Mouse (Mus musculus): ENCODE data around the gene Rsbn1.

Rsbn1 gene

GRCm38 (mm10) chr3:103948666-103949065 lies 34.7 kb downstream of the Rsbn1 start:
- no peak for DNase-seq (ENCODE audit: low read depth, low spot score)

- no peak for DNase-seq (ENCODE audit: low read depth, low spot score)
Measured at GRCm38 (mm10) chr3:103960622-103961021, 46.7 kb downstream of the Rsbn1 start.

DNA sequence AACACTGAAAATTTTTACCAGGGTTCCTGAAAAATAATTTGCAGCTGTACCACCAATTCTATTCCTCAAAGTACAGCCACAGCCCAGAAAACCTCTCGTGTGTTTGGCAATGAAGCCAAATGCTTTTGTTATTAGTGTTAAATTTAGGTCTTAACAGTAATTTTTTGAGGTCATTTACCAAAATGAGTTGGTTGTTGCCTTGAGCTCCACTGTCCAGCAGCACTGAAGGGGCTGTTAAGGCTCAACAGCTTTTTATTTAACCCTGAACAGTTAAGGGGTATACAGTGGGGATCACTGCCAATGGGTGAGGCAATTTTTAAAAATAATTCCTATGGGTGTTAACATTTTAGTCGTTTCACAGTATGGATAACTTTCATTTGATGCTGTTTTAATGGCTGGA lies 53.3 kb downstream of the Rsbn1 start:
- DNase-seq (ENCODE audit: low read depth, low spot score) = no peak

DNA sequence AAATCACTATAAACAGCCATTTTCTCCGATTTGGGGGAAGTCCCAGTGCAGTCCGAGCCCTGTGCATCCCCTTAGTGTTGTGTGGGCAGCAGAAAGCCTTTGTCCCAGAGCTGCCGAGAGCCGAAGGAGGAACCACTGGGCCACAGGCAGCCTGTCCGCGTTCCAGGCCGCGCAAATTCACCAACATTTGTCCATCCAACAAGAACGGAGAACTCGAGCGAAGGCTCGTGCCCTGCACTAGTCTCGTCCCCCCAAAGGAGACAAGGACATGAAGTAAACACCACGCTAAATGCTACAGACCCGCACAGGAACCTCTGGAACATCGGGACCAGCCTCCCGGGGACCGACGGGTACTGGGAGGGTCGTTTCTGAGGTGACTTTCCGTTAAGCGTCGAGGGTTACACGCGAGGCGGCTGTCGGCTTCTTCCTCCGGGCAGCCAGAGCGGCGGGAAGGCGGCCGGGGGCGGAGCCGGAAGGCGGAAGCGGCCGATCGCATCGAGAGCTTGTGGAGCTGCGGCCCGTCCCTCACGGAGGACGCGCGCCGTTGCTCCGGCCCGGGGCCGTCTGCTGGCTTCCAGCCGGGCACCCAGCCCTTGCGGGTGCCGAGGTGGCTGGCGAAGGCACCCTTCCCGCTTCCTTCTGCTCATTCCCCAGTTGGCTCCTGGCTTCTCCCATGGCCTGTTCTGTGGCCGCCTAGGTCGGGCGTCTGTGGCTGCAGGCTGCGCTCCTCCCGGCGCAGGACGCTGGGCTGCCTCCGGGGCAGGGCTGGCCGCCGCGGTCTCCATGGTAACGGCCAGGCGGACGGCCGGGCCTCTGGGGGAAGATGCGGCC lies 54.2 kb downstream of the Rsbn1 start, which contains the start of gene Phtf1:
Gene Phtf1, plus strand, starts transcription at position 250 of the 831 bp plus-strand sequence.
- peak; percentile 64 for DNase-seq (ENCODE audit: low read depth, low spot score)

DNA sequence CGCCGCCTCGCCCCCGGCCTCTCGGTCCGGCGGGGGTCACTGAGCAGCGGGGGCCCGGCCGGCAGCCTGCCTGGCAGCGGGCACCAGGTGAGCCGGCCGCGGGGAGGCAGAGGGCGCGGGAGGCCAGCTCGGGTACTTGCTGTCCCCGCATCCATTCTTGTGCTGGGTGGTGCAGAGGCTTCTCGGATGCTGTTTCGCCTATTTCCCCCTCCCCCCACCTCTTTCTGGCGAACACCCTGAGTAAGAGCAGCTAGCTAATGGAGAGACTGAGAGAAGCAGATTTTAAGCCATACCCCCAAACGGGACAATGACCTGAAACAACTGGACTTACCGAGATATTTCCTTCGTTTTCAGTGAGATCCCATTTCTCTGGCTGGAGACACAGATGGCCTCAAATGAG lies 54.8 kb downstream of the Rsbn1 start:
- peak; percentile 70 for DNase-seq (ENCODE audit: low read depth, low spot score)

DNA sequence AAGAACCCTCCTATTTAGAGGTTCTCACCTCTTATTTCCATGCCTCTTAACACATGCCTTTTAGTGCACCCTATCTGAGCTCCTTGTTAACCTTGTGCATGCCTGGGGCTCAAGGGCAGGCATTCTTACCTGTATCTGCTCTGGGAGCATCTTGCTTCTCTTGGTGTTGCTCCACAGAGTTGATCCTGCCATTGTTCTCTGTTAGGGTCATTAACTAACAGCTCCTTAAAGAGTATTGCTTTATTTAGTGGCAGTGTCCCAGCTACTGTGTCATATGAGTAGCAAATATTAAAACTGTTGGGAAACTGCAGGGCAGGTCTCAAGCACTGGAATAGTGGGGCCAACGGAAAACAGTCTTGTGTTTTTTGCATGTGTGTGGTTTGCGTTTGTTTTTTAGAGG lies 57.2 kb downstream of the Rsbn1 start:
- DNase-seq (ENCODE audit: low read depth, low spot score) = no peak

DNA sequence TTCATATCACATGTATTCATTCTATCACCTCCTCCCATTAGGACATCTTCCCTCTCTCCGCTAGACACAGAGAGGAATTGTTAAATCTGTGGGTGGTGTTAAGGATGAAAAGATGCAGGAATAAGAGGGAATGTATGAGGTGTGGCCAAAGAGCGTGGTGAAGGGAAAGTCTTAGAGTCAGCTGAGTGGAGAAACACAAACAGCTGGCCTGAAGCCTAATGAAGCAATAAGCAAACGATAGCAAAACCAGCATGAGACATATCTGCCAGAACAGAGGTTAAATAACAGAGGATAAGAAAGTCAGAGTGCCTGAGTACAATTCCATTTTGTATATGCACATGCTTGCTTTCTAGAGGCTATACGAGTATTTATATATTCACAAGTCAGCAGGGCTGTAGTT lies 70.6 kb downstream of the Rsbn1 start:
- DNase-seq (ENCODE audit: low read depth, low spot score) = no peak

DNA sequence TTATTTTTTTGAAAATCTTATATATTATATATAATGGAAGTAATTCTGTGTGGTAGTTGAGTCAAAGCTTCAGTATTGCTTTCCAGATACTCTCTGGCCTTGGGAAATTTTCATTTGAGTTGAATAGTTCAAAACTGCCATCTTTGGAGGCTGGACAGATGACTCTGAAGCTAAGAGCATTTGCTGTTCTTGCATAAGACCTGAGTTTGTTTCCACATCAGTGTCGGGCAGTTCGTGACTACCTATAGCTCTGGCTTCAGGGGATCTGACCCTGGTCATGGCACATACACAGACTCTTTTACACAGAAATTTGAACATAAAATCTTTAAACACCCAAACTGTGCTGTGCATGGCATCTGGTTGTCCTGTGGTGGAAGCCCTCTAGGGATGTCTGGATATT lies 71.3 kb downstream of the Rsbn1 start:
- DNase-seq (ENCODE audit: low read depth, low spot score) = no peak

GRCm38 (mm10) chr3:103987831-103988432 lies 74.0 kb downstream of the Rsbn1 start:
- no peak for DNase-seq (ENCODE audit: low read depth, low spot score)

GRCm38 (mm10) chr3:103989352-103989751 lies 75.4 kb downstream of the Rsbn1 start:
- no peak for DNase-seq (ENCODE audit: low read depth, low spot score)

- DNase-seq (ENCODE audit: low read depth, low spot score) = no peak
Measured at GRCm38 (mm10) chr3:103991271-103991670, 77.4 kb downstream of the Rsbn1 start.

GRCm38 (mm10) chr3:103998724-103999123 lies 84.8 kb downstream of the Rsbn1 start:
- no peak for DNase-seq (ENCODE audit: low read depth, low spot score)

- no peak for DNase-seq (ENCODE audit: low read depth, low spot score)
Measured at GRCm38 (mm10) chr3:104006896-104007466, 93.1 kb downstream of the Rsbn1 start.

GRCm38 (mm10) chr3:104007479-104007878 lies 93.6 kb downstream of the Rsbn1 start:
- DNase-seq (ENCODE audit: low read depth, low spot score) = no peak

GRCm38 (mm10) chr3:104009924-104010662 lies 96.2 kb downstream of the Rsbn1 start:
- peak; percentile 8 for DNase-seq (ENCODE audit: low read depth, low spot score)

DNA sequence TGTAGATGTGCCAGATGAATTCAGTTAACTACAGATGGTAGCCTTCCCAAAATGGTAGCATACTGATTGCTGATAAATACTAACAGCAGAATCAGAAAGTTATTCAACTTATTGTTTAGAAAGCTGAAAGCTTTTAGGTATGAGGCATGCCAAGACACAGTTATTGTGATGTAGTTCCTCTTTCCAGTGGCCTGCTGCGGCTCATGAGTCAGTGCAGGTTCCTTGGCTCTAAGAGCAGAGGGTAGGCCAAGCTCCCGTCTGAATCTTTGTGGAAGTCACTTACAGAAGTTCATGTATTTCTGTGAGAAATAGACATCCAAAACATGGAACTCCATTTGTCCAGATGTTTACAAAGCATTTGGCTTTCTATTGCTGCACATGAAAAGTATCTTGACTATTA lies 98.1 kb downstream of the Rsbn1 start:
- no peak for DNase-seq (ENCODE audit: low read depth, low spot score)

Data from ES-CJ7 (cell line).